Mouse (Mus musculus) megakaryocyte, embryonic 14.5 days (primary cell): Measurements from ENCODE around the gene Zfp961.
"Not testable (repeated sequence)": the region's sequence is repeated elsewhere in the genome, so short reads cannot be mapped to it uniquely, and the experiment has no call there.

Source experiments
- FLI1 ChIP-seq: IDR thresholded peaks from 2 replicates; pipeline ENCODE4 v1.6.1; 2012; ENCODE audit warnings: low read length, inconsistent platforms, mixed read lengths
- GATA1 ChIP-seq: IDR thresholded peaks from 3 replicates; pipeline ENCODE4 v1.6.1; 2012; ENCODE audit warnings: mixed read lengths, low read length, inconsistent platforms, borderline replicate concordance

DNA sequence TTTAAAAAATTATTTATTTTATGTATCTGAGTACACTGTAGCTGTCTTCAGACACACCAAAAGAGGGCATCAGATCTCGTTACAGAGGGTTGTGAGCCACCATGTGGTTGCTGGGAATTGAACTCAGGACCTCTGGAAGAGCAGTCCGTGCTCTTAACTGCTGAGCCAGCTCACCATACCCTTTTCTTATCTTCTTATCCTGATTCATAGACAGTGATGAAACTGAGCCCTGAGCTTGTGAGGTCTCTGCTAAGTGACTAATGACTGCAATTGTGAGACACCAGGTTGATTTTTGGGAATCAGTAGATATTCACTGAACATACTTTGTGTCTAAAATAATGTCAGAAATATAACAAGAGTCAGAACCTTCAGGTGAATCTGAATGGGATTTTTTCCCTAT lies 12.8 kb upstream of the Zfp961 start:
- not testable (repeated sequence) for TF ChIP-seq FLI1, GATA1
